10 mouse cellular contexts compared by ENCODE assay signal in genomic region chr17:46619683-46620357, GRCm38 (mm10). TPM values are rescaled to one million over a fixed set of nuclear protein-coding genes. Genes with fewer than 3 reads are reported as not detected.
A peak's percentile ranks its signal among the peaks of the same experiment; 100 is the strongest.
DNase-seq lines count a peak whose midpoint lies in the region; ATAC-seq and TF ChIP-seq lines count a peak whose summit lies in the region.
"Had no signal": no experiment of that assay in that cellular context is flagged by ENCODE, and none has a peak within 500 bp of the region (broad histone marks: within the 10 kb centered on the region; RNA-seq: fewer than 3 reads in every experiment).

No protein-coding gene starts in this region.

- no peaks in the 10 kb centered on the region for H3K36me3 ChIP-seq in kidney, embryonic 15.5 days
- no peaks in the 10 kb centered on the region for H3K36me3 ChIP-seq in embryonic facial prominence, embryonic 12.5 days
- no peaks in the 10 kb centered on the region for H3K36me3 ChIP-seq in hindbrain, embryonic 15.5 days
- no peaks in the 10 kb centered on the region for H3K36me3 ChIP-seq in midbrain, postnatal 0 days (ENCODE audit: insufficient read depth, low read length)

- ATAC-seq in kidney, embryonic 15.5 days (replicated peaks; ENCODE audit: low FRiP score), result no peak
- ATAC-seq in embryonic facial prominence, embryonic 12.5 days (ENCODE audit: insufficient number of reproducible peaks, insufficient read depth, low FRiP score, low TSS enrichment), result no peak
- no peak for ATAC-seq in hindbrain, embryonic 15.5 days (ENCODE audit: low FRiP score, low read depth)
- no peak for ATAC-seq in midbrain, postnatal 0 days (ENCODE audit: low FRiP score)
- no peak for ATAC-seq in inflammation-experienced regulatory T-cells, adult 6 months

- no peak for DNase-seq in kidney, adult 18-20 months
- DNase-seq in midbrain, postnatal 0 days (ENCODE audit: low spot score), result no peak
- no peak for DNase-seq in frontal cortex, postnatal 25 days (ENCODE audit: low spot score in 2 of 2)
- no peak for DNase-seq in left cerebral cortex, postnatal 4 days
- DNase-seq: kidney, postnatal 25 days had no signal

- no peaks in the 10 kb centered on the region for H3K27me3 ChIP-seq in kidney, embryonic 15.5 days
- H3K27me3 ChIP-seq in embryonic facial prominence, embryonic 12.5 days, result no peaks in the 10 kb centered on the region
- H3K27me3 ChIP-seq in hindbrain, embryonic 15.5 days, result no peaks in the 10 kb centered on the region
- no peaks in the 10 kb centered on the region for H3K27me3 ChIP-seq in midbrain, postnatal 0 days (ENCODE audit: insufficient read depth, low read length)
- H3K27me3 ChIP-seq: CH12.LX had no signal

- peak overlapping the region; percentile 50 for H3K4me2 ChIP-seq in kidney, embryonic 15.5 days
- peak overlapping the region; percentile 38 for H3K4me2 ChIP-seq in embryonic facial prominence, embryonic 12.5 days (replicated peaks)
- peak overlapping the region; percentile 34 for H3K4me2 ChIP-seq in hindbrain, embryonic 15.5 days
- H3K4me2 ChIP-seq in midbrain, postnatal 0 days (ENCODE audit: low read depth, low read length, poor library complexity, severe bottlenecking), result peak overlapping the region; percentile 32; the same call in 1 of the 2 replicates

- TF ChIP-seq CTCF in midbrain, postnatal 0 days (IDR thresholded peaks at IDR 0.05), result no peak

- no peaks in the 10 kb centered on the region for H3K9me3 ChIP-seq in kidney, embryonic 15.5 days (replicated peaks)
- H3K9me3 ChIP-seq in embryonic facial prominence, embryonic 12.5 days, result no peaks in the 10 kb centered on the region
- H3K9me3 ChIP-seq in hindbrain, embryonic 15.5 days, result no peaks in the 10 kb centered on the region
- H3K9me3 ChIP-seq in midbrain, postnatal 0 days (ENCODE audit: low read length), result no peaks in the 10 kb centered on the region

- peaks cover 100% of the 10 kb centered on the region for H3K4me1 ChIP-seq in kidney, embryonic 15.5 days
- H3K4me1 ChIP-seq in embryonic facial prominence, embryonic 12.5 days, result peaks cover 94% of the 10 kb centered on the region
- H3K4me1 ChIP-seq in hindbrain, embryonic 15.5 days (replicated peaks), result peaks cover 70% of the 10 kb centered on the region
- H3K4me1 ChIP-seq in midbrain, postnatal 0 days (ENCODE audit: insufficient read depth, low read length), result peaks cover 21% of the 10 kb centered on the region

- WGBS in kidney, embryonic 15.5 days, result 18% methylated on average over 16 of the region's 16 CpGs
- 20% methylated on average over 16 of the region's 16 CpGs for WGBS in embryonic facial prominence, embryonic 12.5 days
- 30% methylated on average over 16 of the region's 16 CpGs for WGBS in hindbrain, embryonic 15.5 days
- WGBS in midbrain, postnatal 0 days, result 38% methylated on average over 16 of the region's 16 CpGs

- peak overlapping the region; percentile 98 for H3K27ac ChIP-seq in kidney, embryonic 15.5 days
- H3K27ac ChIP-seq in embryonic facial prominence, embryonic 12.5 days, result peak overlapping the region; percentile 98
- H3K27ac ChIP-seq in hindbrain, embryonic 15.5 days (replicated peaks), result peak overlapping the region; percentile 63
- H3K27ac ChIP-seq in midbrain, postnatal 0 days (ENCODE audit: low read depth, low read length), result peak overlapping the region; percentile 64

- no peak overlapping the region for H3K4me3 ChIP-seq in kidney, embryonic 15.5 days (replicated peaks)
- no peak overlapping the region for H3K4me3 ChIP-seq in embryonic facial prominence, embryonic 12.5 days
- no peak overlapping the region for H3K4me3 ChIP-seq in hindbrain, embryonic 15.5 days
- no peak overlapping the region for H3K4me3 ChIP-seq in midbrain, postnatal 0 days (ENCODE audit: low read depth, low read length)

- peak overlapping the region; percentile 40 for H3K9ac ChIP-seq in kidney, embryonic 15.5 days
- no peak overlapping the region for H3K9ac ChIP-seq in embryonic facial prominence, embryonic 12.5 days
- no peak overlapping the region for H3K9ac ChIP-seq in hindbrain, embryonic 15.5 days
- peak overlapping the region; percentile 54 for H3K9ac ChIP-seq in midbrain, postnatal 0 days (replicated peaks; ENCODE audit: low read length, poor library complexity, severe bottlenecking)

- intact Hi-C loops in left cerebral cortex, postnatal 4 days (cut with DNase I), result no loop called here

RNA-seq across cellular contexts. Expression of gene Ptk7, which starts 9.5 kb away (rescaled TPM):
- polyA plus RNA-seq in kidney, embryonic 15.5 days (2015; fragmentation: Nextera tagmentation; extraction: Ambion mirVana), result 120 and 138 TPM in 2 replicates
- polyA plus RNA-seq in embryonic facial prominence, embryonic 12.5 days (2016; fragmentation: Nextera tagmentation; extraction: Ambion mirVana), result 130 and 134 TPM in 2 replicates
- polyA plus RNA-seq in hindbrain, embryonic 15.5 days (2015; fragmentation: Nextera tagmentation; extraction: Ambion mirVana), result 32.8 and 34.1 TPM in 2 replicates
- total RNA-seq in midbrain, postnatal 0 days (2014; rRNA removed), result 61.8 and 62.6 TPM in 2 replicates
- 22.5 and 22.9 TPM in 2 replicates for polyA plus RNA-seq in midbrain, postnatal 0 days (2015; fragmentation: Nextera tagmentation; extraction: Ambion mirVana)
- not detected for polyA plus RNA-seq in inflammation-experienced regulatory T-cells, adult 6 months (2017; shearing (Covaris generic))
- 10 to 100 TPM; 29.8 to 30.6 TPM for total RNA-seq in left cerebral cortex, postnatal 4 days (2021)

RNA-seq across cellular contexts. Expression of gene Klc4, which starts 26.0 kb away (rescaled TPM):
- polyA plus RNA-seq in kidney, embryonic 15.5 days (2015; fragmentation: Nextera tagmentation; extraction: Ambion mirVana), result 36.9 and 42.4 TPM in 2 replicates
- polyA plus RNA-seq in embryonic facial prominence, embryonic 12.5 days (2016; fragmentation: Nextera tagmentation; extraction: Ambion mirVana), result 28.5 and 29.8 TPM in 2 replicates
- 33.9 and 35.9 TPM in 2 replicates for polyA plus RNA-seq in hindbrain, embryonic 15.5 days (2015; fragmentation: Nextera tagmentation; extraction: Ambion mirVana)
- 24.5 and 28.5 TPM in 2 replicates for total RNA-seq in midbrain, postnatal 0 days (2014; rRNA removed)
- 20.0 and 22.2 TPM in 2 replicates for polyA plus RNA-seq in midbrain, postnatal 0 days (2015; fragmentation: Nextera tagmentation; extraction: Ambion mirVana)
- 10 to 100 TPM in 1 of 3 experiments, 1 to 10 TPM in 2; 7.6 to 10.1 (median 9.1) TPM for polyA plus RNA-seq in inflammation-experienced regulatory T-cells, adult 6 months (2017; shearing (Covaris generic))
- 10 to 100 TPM; 18.9 to 20.4 TPM for total RNA-seq in left cerebral cortex, postnatal 4 days (2021)

RNA-seq across cellular contexts. Expression of gene Mrpl2, which starts 26.2 kb away (rescaled TPM):
- 108 and 124 TPM in 2 replicates for polyA plus RNA-seq in kidney, embryonic 15.5 days (2015; fragmentation: Nextera tagmentation; extraction: Ambion mirVana)
- polyA plus RNA-seq in embryonic facial prominence, embryonic 12.5 days (2016; fragmentation: Nextera tagmentation; extraction: Ambion mirVana), result 98.1 and 102 TPM in 2 replicates
- polyA plus RNA-seq in hindbrain, embryonic 15.5 days (2015; fragmentation: Nextera tagmentation; extraction: Ambion mirVana), result 64.3 TPM in 2 replicates
- total RNA-seq in midbrain, postnatal 0 days (2014; rRNA removed), result 46.7 and 47.4 TPM in 2 replicates
- polyA plus RNA-seq in midbrain, postnatal 0 days (2015; fragmentation: Nextera tagmentation; extraction: Ambion mirVana), result 85.5 and 85.7 TPM in 2 replicates
- 10 to 100 TPM; 59.1 to 81.9 (median 60.2) TPM for polyA plus RNA-seq in inflammation-experienced regulatory T-cells, adult 6 months (2017; shearing (Covaris generic))
- total RNA-seq in left cerebral cortex, postnatal 4 days (2021), result 10 to 100 TPM; 34.3 to 43.6 TPM

RNA-seq across cellular contexts. Expression of gene Cul7, which starts 30.3 kb away (rescaled TPM):
- 55.5 and 59.2 TPM in 2 replicates for polyA plus RNA-seq in kidney, embryonic 15.5 days (2015; fragmentation: Nextera tagmentation; extraction: Ambion mirVana)
- polyA plus RNA-seq in embryonic facial prominence, embryonic 12.5 days (2016; fragmentation: Nextera tagmentation; extraction: Ambion mirVana), result 57.3 and 61.1 TPM in 2 replicates
- polyA plus RNA-seq in hindbrain, embryonic 15.5 days (2015; fragmentation: Nextera tagmentation; extraction: Ambion mirVana), result 38.4 and 43.8 TPM in 2 replicates
- total RNA-seq in midbrain, postnatal 0 days (2014; rRNA removed), result 83.5 and 92.4 TPM in 2 replicates
- polyA plus RNA-seq in midbrain, postnatal 0 days (2015; fragmentation: Nextera tagmentation; extraction: Ambion mirVana), result 26.2 and 26.6 TPM in 2 replicates
- polyA plus RNA-seq in inflammation-experienced regulatory T-cells, adult 6 months (2017; shearing (Covaris generic)), result 1 to 10 TPM; 1.7 to 4.1 (median 2.5) TPM
- 10 to 100 TPM; 64.7 to 71.0 TPM for total RNA-seq in left cerebral cortex, postnatal 4 days (2021)

RNA-seq across cellular contexts. Expression of gene Rrp36, which starts 54.3 kb away (rescaled TPM):
- 63.9 and 65.4 TPM in 2 replicates for polyA plus RNA-seq in kidney, embryonic 15.5 days (2015; fragmentation: Nextera tagmentation; extraction: Ambion mirVana)
- polyA plus RNA-seq in embryonic facial prominence, embryonic 12.5 days (2016; fragmentation: Nextera tagmentation; extraction: Ambion mirVana), result 62.6 and 67.6 TPM in 2 replicates
- 53.0 TPM in 2 replicates for polyA plus RNA-seq in hindbrain, embryonic 15.5 days (2015; fragmentation: Nextera tagmentation; extraction: Ambion mirVana)
- total RNA-seq in midbrain, postnatal 0 days (2014; rRNA removed), result 26.9 and 27.6 TPM in 2 replicates
- 47.1 and 52.2 TPM in 2 replicates for polyA plus RNA-seq in midbrain, postnatal 0 days (2015; fragmentation: Nextera tagmentation; extraction: Ambion mirVana)
- 10 to 100 TPM; 47.3 to 50.7 (median 47.7) TPM for polyA plus RNA-seq in inflammation-experienced regulatory T-cells, adult 6 months (2017; shearing (Covaris generic))
- 10 to 100 TPM; 19.0 to 22.7 TPM for total RNA-seq in left cerebral cortex, postnatal 4 days (2021)

Comparison
In these comparisons a context has a peak if more than half of its experiments do, and no peak if none do; other contexts are left out.
1. H3K9ac ChIP-seq: peak in kidney, embryonic 15.5 days (single experiment) and midbrain, postnatal 0 days (single experiment); none in embryonic facial prominence, embryonic 12.5 days (single experiment) and hindbrain, embryonic 15.5 days (single experiment).
2. RNA of gene Ptk7, which starts 9.5 kb away (polyA plus RNA-seq): 120 to 138 TPM in kidney, embryonic 15.5 days, 130 to 134 TPM in embryonic facial prominence, embryonic 12.5 days, 32.8 to 34.1 TPM in hindbrain, embryonic 15.5 days and 22.5 to 22.9 TPM in midbrain, postnatal 0 days; not detected in inflammation-experienced regulatory T-cells, adult 6 months; every median in the first group is over 10 times any median in the second.
3. Peak in every context shown above with its lines, with median percentiles within 50 percentile points of each other: H3K27ac ChIP-seq and H3K4me2 ChIP-seq.